Mouse (Mus musculus): ENCODE measurements around the gene Rrp7a.

The Rrp7a gene

DNA sequence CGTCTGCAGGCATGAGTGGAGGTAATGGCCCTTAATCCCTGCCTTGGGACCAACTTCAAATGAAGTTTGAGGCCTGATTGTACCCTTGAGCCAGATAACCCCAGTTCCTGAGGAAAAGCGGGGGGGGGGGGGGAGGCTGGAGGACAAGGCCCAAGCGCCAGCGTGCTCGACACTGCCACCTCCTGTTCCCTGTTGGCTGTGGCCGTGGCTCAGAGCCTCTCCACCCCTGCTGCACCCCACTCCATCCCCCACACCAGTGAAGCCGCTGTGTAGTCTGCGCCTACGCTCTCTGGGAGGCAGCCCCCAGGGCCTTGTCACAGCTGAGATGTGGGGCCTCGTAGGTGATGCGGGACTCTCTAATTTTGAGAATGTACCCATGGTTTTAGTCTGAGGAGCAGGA, 9.7 kb downstream of the Rrp7a start:
- peak; percentile 31 to 60 for DNase-seq (ENCODE audit: low spot score in 2 of 2)

- DNase-seq (ENCODE audit: low spot score in 2 of 2): no peak
These were observed 10.7 kb downstream of the Rrp7a start for GRCm38 (mm10) chr15:83111874-83112273.

- no peak for DNase-seq (ENCODE audit: low spot score in 2 of 2)
These were observed 11.3 kb downstream of the Rrp7a start for GRCm38 (mm10) chr15:83111290-83111689.

DNA sequence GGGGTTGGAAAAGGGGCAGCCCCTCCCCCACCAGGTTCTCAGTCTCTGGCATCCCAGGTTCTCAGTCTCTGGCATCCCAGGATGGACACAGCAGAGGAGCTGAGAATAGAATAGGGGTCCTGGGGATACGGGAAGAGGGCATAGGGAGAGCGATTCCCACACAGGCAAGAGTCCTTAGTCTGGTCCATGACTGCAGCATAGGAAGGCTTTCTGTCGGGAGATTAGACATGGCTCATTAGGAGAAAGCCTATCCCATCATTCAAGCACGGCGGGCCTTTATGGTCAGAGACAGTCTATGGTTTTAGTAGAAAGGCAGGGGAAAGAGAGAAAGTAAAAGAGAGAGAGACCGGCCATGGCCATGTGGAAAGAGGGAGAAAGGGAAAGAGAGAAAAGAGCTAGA, 14.8 kb downstream of the Rrp7a start:
- DNase-seq (ENCODE audit: low spot score in 2 of 2): no peak

DNA sequence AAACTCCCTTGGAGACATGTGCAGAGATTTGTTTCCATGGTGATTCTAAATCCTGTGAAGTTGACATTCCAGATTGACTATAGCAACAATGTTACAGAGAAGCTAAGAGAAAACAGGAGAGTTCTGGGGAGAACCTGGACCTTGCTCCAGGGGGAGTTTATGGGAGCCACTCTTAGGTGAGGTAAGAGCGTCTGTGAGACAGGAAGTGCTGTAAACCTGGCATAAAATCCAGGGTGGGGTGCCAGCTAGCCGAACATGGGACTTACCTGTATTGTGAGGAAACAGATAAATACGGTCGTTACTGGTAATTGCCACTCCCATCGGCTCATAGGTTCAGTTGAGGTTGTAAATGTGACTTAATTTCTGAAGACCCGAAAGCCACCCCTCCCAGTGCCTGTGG, 16.2 kb downstream of the Rrp7a start:
- no peak for DNase-seq (ENCODE audit: low spot score in 2 of 2)

DNA sequence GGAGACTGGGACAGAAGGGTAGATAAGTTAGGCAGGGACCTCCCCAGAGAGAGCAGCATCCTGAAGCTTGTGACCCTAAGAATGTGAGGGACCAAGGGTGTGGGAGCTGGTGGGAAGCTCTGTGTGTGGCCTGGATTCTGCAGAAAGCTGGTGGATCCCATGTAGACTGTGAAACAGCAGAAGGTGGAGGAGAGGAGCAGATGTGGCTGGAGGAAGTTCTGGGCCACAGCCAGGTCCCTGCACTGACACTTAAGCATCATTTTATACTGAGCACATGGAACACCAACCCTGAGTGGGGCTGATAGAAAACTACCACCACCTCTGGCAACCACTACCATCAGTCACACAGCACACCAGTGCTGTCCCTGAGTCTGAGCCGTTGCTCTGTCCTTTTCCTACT, 19.5 kb downstream of the Rrp7a start:
- no peak for DNase-seq (ENCODE audit: low spot score in 2 of 2)

DNA sequence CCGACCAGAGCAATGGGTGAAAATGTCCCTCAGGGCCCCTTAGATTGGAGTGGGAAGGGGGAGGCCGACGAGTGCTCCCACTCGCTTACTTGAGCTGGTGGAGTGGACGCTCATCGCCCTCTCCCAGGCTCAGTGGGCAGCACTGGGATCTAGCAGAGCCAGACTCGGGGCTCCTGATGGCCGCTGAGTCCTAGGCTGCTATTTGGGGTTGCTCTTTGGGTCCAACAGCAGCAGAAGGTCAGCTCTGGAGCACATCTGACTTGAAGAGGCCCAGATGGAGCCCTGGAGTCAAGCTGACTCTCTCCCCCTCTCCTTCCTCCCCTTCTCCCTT, 22.3 kb downstream of the Rrp7a start:
- DNase-seq (ENCODE audit: low spot score in 2 of 2): no peak

DNA sequence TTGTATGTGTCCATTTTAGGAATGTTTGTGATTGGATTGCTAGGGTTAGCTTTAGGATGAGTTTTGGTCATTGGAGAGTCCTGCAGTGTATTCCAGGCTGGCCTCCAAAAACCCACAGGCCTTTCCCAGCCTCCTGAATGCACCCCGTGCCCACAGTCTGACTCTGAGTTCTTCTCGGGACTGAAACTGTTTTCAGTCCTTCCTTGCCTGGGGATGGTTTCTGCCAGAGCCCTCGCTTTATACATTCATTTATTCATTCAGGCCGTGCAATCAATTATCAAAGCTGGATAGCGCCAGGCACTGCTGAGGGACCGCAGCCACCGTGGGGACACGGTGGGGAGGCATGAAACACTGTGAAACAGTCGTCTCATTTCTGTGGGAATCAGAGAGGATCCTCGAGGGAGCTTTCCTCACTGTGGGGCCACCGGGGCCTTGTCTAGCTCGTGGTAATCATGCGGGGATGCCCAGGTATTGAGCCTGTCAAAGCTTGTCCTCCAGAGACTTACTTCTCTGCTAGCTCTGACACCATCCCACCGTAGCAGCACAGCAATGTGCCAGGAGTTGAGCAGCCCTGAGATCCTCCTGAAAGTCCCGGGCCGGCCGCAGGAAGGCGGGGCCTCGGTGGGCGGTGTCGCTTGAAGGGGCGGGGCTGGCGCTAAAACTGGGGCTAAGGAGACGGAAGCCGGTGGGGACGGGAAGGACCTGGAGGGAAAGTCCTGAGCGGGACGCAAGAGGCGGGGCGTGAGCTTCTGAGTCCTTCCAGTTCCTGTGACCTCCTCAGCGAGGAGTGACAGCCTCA, 22.9 kb downstream of the Rrp7a start:
- peak; percentile 93 to 97 for DNase-seq (ENCODE audit: low spot score in 2 of 2)

- no peak for DNase-seq (ENCODE audit: low spot score in 2 of 2)
These were observed 26.7 kb downstream of the Rrp7a start for GRCm38 (mm10) chr15:83095950-83096349.

DNA sequence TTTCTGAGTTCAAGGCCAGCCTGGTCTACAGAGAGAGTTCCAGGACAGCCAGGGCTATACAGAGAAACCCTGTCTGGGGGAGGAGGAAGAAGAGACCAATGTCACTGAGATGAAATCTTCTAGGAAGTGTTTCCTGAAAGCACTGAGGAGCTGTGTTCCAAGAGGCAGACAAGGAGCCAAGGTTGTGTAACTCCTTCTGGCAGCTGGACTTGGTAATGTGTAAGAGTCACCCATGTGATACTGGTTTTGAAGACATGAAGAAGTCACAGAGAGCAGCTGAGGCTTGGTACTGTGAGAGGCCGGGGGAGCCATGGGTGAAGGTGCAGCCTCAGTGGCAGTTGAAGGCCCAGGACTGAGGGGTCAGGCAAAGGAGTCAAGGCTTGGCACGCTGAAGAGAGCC, 28.9 kb downstream of the Rrp7a start:
- no peak for DNase-seq (ENCODE audit: low spot score in 2 of 2)

DNA sequence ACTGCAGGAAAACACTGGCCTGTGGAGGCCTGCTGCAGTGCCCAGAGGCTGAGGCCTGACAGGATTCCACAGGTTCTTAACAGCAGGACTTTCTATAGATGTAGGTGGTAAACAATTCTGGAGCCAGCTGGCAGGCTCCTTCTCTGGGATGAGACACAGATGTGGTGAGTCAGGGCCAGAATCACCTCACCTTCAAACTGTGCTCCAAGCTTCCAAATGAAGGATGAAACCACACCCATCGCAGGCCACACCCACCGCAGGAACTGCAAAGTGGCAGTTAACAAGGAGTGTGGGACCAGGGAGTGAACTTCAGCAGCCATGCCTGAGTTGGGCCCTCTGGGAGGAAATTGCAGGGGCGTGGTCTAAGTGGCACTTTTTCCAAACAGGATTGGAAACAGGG, 31.7 kb downstream of the Rrp7a start:
- no peak for DNase-seq (ENCODE audit: low spot score in 2 of 2)

DNA sequence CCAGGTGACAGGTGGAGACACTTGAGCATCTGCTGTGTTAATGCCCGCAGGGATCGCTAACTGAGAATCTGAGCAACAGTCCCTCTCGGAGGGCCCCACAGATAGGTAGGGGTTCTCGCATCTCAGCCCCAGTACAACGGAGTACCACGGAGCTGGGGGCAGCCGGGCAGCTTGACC, 33.3 kb downstream of the Rrp7a start, which contains the start of gene Serhl:
TSS of gene Serhl (plus strand) at position 78 of the 177 bp plus-strand sequence.
- DNase-seq (ENCODE audit: low spot score in 2 of 2): no peak

DNA sequence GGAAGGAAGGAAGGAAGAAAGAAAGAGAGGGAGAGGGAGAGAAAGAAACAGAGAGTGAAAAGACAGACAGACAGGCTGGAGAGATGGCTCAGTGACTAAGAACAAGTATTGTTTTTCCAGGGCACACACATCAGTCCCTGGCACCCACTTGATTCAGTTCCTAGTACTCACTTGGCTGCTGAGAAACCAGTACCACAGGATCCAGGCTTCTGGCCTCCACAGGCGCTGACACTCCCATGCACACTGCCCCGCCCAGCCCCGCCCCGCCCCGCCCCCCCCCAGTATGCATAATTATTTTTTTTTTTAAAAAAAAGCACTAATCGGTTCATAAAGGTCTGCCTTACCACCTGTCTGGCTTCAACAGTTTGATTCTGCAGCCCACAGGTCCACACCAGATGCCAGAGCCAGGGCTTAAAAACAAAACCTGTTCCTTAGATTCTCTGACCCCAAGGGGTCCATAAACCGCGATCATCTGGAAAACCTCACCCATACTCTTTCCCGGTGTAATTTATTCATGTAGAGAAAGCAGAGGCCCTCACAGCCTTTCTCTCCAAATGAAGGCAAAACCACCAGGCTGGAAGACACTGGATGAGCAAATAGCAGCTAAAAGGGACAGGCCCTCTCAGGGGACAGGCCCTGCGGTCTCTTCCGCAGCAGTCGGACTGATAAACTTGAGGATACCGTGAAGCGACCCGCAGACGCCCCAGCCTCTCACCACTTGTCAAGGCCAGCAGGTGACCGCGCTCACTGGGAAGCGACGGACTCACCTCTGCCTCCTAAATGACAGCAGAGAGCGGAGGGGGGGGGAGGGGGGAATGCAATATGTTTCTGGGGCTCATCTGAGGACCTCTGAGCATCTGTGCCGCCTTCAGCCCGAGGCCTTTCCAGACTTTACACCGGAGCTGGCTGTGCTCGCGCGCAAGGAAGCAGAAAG, 33.8 kb downstream of the Rrp7a start:
- no peak for DNase-seq (ENCODE audit: low spot score in 2 of 2)

DNA sequence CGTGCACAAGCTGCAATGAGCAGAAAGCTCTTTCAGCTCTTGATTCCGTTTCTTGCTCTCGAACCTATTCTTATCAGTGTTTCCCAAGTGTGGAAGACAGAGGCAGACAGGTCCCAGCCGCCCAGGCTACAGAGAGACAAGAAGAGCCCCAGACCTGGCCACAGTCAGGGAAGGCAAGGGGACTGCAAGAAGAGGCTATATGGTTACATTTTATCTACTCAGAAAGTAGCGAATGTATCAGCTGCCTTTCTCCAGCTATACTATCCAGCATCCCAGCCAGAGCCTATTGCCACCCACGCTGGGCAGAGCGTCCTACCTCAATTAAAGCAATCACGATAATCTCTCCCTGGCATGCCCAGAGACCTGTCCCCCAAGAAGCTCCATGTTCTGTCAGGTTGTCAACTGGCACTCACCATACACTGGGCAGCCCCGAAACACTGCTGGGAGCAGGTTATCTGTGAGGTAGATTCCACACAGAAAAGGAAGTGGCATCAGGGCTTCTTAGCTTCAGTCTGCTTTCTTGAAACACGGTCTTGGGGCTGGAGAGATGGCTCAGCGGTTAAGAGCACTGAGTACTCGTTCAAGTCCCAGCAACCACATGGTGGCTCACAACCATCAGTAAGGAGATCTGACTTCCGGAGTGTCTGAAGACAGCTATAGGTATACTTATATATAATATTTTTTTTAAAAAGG, 35.8 kb downstream of the Rrp7a start:
- DNase-seq (ENCODE audit: low spot score in 2 of 2): no peak

GRCm38 (mm10) chr15:83085901-83086300, 36.7 kb downstream of the Rrp7a start:
- DNase-seq (ENCODE audit: low spot score in 2 of 2): no peak

GRCm38 (mm10) chr15:83084022-83084640, 38.5 kb downstream of the Rrp7a start:
- DNase-seq (ENCODE audit: low spot score in 2 of 2): no peak

DNA sequence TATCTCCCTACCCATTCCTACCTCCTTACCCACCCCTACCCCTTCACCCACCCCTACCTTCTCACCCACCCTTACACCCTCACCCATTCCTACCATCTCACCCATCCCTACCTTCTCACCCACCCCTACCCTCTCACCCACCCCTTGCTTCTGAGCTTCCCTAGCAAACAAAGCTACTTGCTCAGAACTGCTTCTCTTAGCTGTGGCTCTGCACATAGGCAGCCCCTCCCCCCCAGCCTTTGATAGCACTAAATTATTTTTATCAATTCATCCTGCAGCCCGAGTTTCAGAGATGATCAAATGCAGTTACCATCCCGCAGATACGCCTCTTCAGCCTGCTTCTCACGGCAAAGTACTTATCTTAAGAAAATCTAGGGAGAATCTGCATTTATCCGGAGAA, 39.1 kb downstream of the Rrp7a start:
- no peak for DNase-seq (ENCODE audit: low spot score in 2 of 2)

DNA sequence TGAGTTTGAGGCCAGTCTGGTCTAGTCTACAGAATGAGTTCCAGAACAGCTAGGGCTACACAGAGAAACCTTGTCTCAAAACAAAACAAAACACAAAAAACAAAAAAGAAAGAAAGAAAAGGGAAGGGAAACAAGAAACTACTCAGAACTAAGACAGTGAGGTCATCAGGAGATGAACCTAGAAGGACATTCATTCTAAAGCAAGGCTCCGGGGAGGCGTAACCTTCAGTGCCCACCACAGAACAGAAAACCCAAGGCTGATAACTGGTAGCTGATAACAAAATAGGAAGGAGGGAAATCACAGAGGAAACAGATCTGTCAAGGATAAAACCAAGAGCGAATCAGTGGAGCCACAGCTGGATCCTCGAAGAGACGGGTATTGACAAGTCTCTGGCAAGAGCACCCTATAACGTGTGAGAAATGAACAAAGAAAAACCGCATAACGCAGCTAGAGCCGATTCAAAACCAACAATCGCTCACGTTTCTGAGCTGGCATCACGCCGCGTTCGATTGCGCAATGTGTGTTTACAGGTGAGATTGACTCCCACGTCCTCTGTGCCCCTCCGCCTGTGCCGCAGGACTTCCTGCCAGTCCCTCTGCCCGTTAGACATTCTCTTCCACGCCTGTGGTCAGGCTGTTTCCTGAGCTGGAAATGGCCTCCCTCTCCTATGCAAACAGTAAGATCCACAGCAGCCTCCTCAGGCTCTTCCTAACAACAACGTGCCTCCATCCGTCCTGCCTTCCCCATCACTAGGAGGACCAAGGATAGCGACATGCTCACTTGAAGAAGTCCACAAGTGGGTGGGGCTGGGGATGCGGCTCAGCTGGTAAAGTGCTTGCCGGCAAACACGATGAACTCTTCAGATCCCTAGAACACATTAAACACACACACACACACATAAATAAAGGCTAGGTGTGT, 46.7 kb downstream of the Rrp7a start:
- DNase-seq (ENCODE audit: low spot score in 2 of 2): peak in 1 of 2 experiments; percentile 23

DNA sequence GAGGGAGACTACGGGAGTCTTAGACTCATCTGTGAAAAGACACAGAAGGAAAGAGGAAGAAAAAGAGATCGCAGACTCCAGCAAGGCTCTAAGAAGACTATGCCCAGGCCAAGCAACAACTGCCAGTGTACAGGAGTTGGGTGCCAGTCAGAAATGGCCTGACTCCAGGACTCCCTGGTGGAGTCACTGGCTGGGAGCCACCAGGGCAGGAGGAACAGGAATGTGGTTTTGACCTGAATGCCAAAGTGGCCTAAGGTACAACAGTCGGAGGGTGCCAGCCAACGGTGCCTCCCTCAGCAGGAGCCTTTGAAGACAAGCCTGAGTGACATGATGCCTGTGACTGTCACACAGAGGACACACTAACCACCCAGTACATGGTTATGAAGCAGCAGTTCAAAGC, 48.4 kb downstream of the Rrp7a start:
- DNase-seq (ENCODE audit: low spot score in 2 of 2): no peak

- DNase-seq (ENCODE audit: low spot score in 2 of 2): no peak
These were observed 50.8 kb downstream of the Rrp7a start for GRCm38 (mm10) chr15:83071752-83072151.

GRCm38 (mm10) chr15:83070942-83071341, 51.7 kb downstream of the Rrp7a start:
- no peak for DNase-seq (ENCODE audit: low spot score in 2 of 2)
